Mouse (Mus musculus) hindbrain, embryonic 11.5 days (tissue): ENCODE results near the gene Thsd7b. TPM values are rescaled to one million over a fixed set of nuclear protein-coding genes. Genes with fewer than 3 reads are reported as not detected.

ENCODE experiments used
- ATAC-seq: fragments of 200-750 bp; cut with Nextera tagmentation; 2 replicates; pipeline ENCODE4 v1.8.0; 2017; ENCODE audit warnings: mild to moderate bottlenecking, moderate TSS enrichment, moderate library complexity; ENCODE audit not compliant: low FRiP score
- DNase-seq: peaks from one replicate; pipeline ENCODE4 v3.0.0-alpha.2; 2015; ENCODE audit warnings: low spot score
- H3K27ac ChIP-seq: fragments of 300-500 bp; sonication (generic); 2 replicates; pipeline ENCODE4 v1.5.1; 2014; ENCODE audit warnings: mild to moderate bottlenecking, low read depth, low read length
- H3K27me3 ChIP-seq: fragments of 300-500 bp; sonication (generic); 2 replicates; pipeline ENCODE4 v1.6.1; 2014; ENCODE audit warnings: mild to moderate bottlenecking, low read length, moderate library complexity, mixed read lengths; ENCODE audit not compliant: control insufficient read depth, insufficient read depth
- H3K36me3 ChIP-seq: fragments of 300-500 bp; sonication (generic); 2 replicates; pipeline ENCODE4 v1.6.1; 2014; ENCODE audit warnings: mild to moderate bottlenecking, low read length, moderate library complexity, mixed read lengths; ENCODE audit not compliant: control insufficient read depth, insufficient read depth
- H3K4me1 ChIP-seq: fragments of 300-500 bp; sonication (generic); replicated peaks from 2 replicates; pipeline ENCODE4 v1.6.1; 2014; ENCODE audit warnings: low read length, mixed read lengths; ENCODE audit not compliant: control insufficient read depth, insufficient read depth
- H3K4me2 ChIP-seq: fragments of 300-500 bp; sonication (generic); replicated peaks from 2 replicates; pipeline ENCODE4 v1.6.1; 2014; ENCODE audit warnings: mild to moderate bottlenecking, low read depth, low read length
- H3K4me3 ChIP-seq: fragments of 300-500 bp; sonication (generic); 2 replicates; pipeline ENCODE4 v1.5.1; 2014; ENCODE audit warnings: low read depth, low read length
- H3K9ac ChIP-seq: fragments of 300-500 bp; sonication (generic); 2 replicates; pipeline ENCODE4 v1.6.1; 2014; ENCODE audit warnings: low read depth, low read length
- H3K9me3 ChIP-seq: fragments of 300-500 bp; sonication (generic); 2 replicates; pipeline ENCODE4 v1.6.1; 2016; ENCODE audit warnings: low read length; ENCODE audit not compliant: control insufficient read depth
- WGBS: fragments of 180-500 bp; shearing (Covaris S2); extraction: QIAGEN DNeasy Blood & Tissue Kit; methylation state at CpG from one replicate; pipeline ENCODE4 v1.1.7; 2014; 5-methylcytosine and 5-hydroxymethylcytosine counted together
- polyA plus RNA-seq: library from polyadenylated mRNA; unstranded; fragments of >200 nt; fragmentation: Nextera tagmentation; extraction: Ambion mirVana; gene quantifications from 2 replicates; pipeline ENCODE4 v1.2.1, GENCODE M21; 2014

Gene Thsd7b
- polyA plus RNA-seq, 1 experiment from 2014 or later, result 14.0 TPM

- H3K4me2 ChIP-seq, result no peak overlapping the region
- H3K9ac ChIP-seq, result no peak overlapping the region
- no peaks in the 10 kb centered on the region for H3K36me3 ChIP-seq
- DNase-seq (no peak), ATAC-seq (no peak)
- H3K4me1 ChIP-seq, result no peaks in the 10 kb centered on the region
- no peaks in the 10 kb centered on the region for H3K9me3 ChIP-seq
- no peak overlapping the region for H3K27ac ChIP-seq
- 81% methylated on average over 4 of the region's 4 CpGs for WGBS
- H3K27me3 ChIP-seq, result no peaks in the 10 kb centered on the region
- H3K4me3 ChIP-seq, result no peak overlapping the region
Measured at GRCm38 (mm10) chr1:129779506-129779905, 506.4 kb downstream of the Thsd7b start.

- Histone ChIP-seq H3K27ac (no peak overlapping the region), H3K4me3 (no peak overlapping the region), H3K36me3 (no peaks in the 10 kb centered on the region), H3K9ac (no peak overlapping the region), H3K9me3 (no peaks in the 10 kb centered on the region), H3K27me3 (no peaks in the 10 kb centered on the region), H3K4me2 (no peak overlapping the region), H3K4me1 (no peaks in the 10 kb centered on the region)
- ATAC-seq (no peak), DNase-seq (no peak)
- WGBS, result 43% methylated on average over 1 of the region's 1 CpGs
Measured at GRCm38 (mm10) chr1:129780589-129780988, 507.5 kb downstream of the Thsd7b start.

- ATAC-seq, result no peak
- DNase-seq, result no peak
Measured at GRCm38 (mm10) chr1:129798519-129798918, 525.4 kb downstream of the Thsd7b start.

GRCm38 (mm10) chr1:129826927-129827326 lies 553.8 kb downstream of the Thsd7b start:
- WGBS, result 64% methylated on average over 4 of the region's 4 CpGs

More at GRCm38 (mm10) chr1:129798519-129798918, 525.4 kb downstream of the Thsd7b start:
- no peak overlapping the region for H3K4me2 ChIP-seq
- H3K27ac ChIP-seq, result no peak overlapping the region
- H3K9ac ChIP-seq, result no peak overlapping the region
- no peaks in the 10 kb centered on the region for H3K27me3 ChIP-seq
- H3K36me3 ChIP-seq, result no peaks in the 10 kb centered on the region
- H3K9me3 ChIP-seq, result no peaks in the 10 kb centered on the region
- H3K4me1 ChIP-seq, result no peaks in the 10 kb centered on the region
- H3K4me3 ChIP-seq, result no peak overlapping the region

GRCm38 (mm10) chr1:129837324-129837723 lies 564.2 kb downstream of the Thsd7b start:
- Histone ChIP-seq H3K9ac (no peak overlapping the region), H3K27me3 (no peaks in the 10 kb centered on the region), H3K4me3 (no peak overlapping the region), H3K4me2 (no peak overlapping the region), H3K9me3 (no peaks in the 10 kb centered on the region), H3K36me3 (no peaks in the 10 kb centered on the region), H3K4me1 (no peaks in the 10 kb centered on the region), H3K27ac (no peak overlapping the region)
- 71% methylated on average over 2 of the region's 2 CpGs for WGBS
- no peak for DNase-seq
- no peak for ATAC-seq

More at GRCm38 (mm10) chr1:129826927-129827326, 553.8 kb downstream of the Thsd7b start:
- Histone ChIP-seq H3K27me3 (no peaks in the 10 kb centered on the region), H3K27ac (no peak overlapping the region), H3K36me3 (no peaks in the 10 kb centered on the region), H3K4me3 (no peak overlapping the region), H3K9ac (no peak overlapping the region), H3K4me1 (no peaks in the 10 kb centered on the region), H3K4me2 (no peak overlapping the region), H3K9me3 (no peaks in the 10 kb centered on the region)
- ATAC-seq, result no peak
- DNase-seq, result peak; percentile 4

GRCm38 (mm10) chr1:129837776-129838175 lies 564.7 kb downstream of the Thsd7b start:
- Histone ChIP-seq H3K9ac (no peak overlapping the region), H3K4me1 (no peaks in the 10 kb centered on the region), H3K27me3 (no peaks in the 10 kb centered on the region), H3K4me3 (no peak overlapping the region), H3K4me2 (no peak overlapping the region), H3K36me3 (no peaks in the 10 kb centered on the region), H3K9me3 (no peaks in the 10 kb centered on the region), H3K27ac (no peak overlapping the region)
- ATAC-seq (no peak), DNase-seq (no peak)
- 71% methylated on average over 3 of the region's 3 CpGs for WGBS

- DNase-seq (no peak), ATAC-seq (no peak)
- no peak overlapping the region for H3K4me3 ChIP-seq
- H3K27ac ChIP-seq, result no peak overlapping the region
- H3K9me3 ChIP-seq, result no peaks in the 10 kb centered on the region
- no peaks in the 10 kb centered on the region for H3K36me3 ChIP-seq
- H3K4me2 ChIP-seq, result no peak overlapping the region
- no peak overlapping the region for H3K9ac ChIP-seq
- no peaks in the 10 kb centered on the region for H3K27me3 ChIP-seq
- H3K4me1 ChIP-seq, result no peaks in the 10 kb centered on the region
Measured at GRCm38 (mm10) chr1:129838486-129838885, 565.4 kb downstream of the Thsd7b start.

GRCm38 (mm10) chr1:129843416-129843815 lies 570.3 kb downstream of the Thsd7b start:
- 57% methylated on average over 2 of the region's 2 CpGs for WGBS

GRCm38 (mm10) chr1:129850007-129850564 lies 577.0 kb downstream of the Thsd7b start:
- Histone ChIP-seq H3K4me3 (no peak overlapping the region), H3K27me3 (no peaks in the 10 kb centered on the region), H3K27ac (no peak overlapping the region), H3K9ac (no peak overlapping the region), H3K4me1 (no peaks in the 10 kb centered on the region), H3K9me3 (no peaks in the 10 kb centered on the region), H3K4me2 (no peak overlapping the region), H3K36me3 (no peaks in the 10 kb centered on the region)
- ATAC-seq (peak; percentile 64), DNase-seq (no peak)
- WGBS, result 70% methylated on average over 5 of the region's 5 CpGs

More at GRCm38 (mm10) chr1:129843416-129843815, 570.3 kb downstream of the Thsd7b start:
- Histone ChIP-seq H3K4me2 (no peak overlapping the region), H3K9me3 (no peaks in the 10 kb centered on the region), H3K27ac (no peak overlapping the region), H3K4me3 (no peak overlapping the region), H3K27me3 (no peaks in the 10 kb centered on the region), H3K9ac (no peak overlapping the region), H3K36me3 (no peaks in the 10 kb centered on the region), H3K4me1 (no peaks in the 10 kb centered on the region)
- no peak for ATAC-seq
- DNase-seq, result peak; percentile 47
